11 mouse cellular contexts compared by ENCODE assay signal in the genomic region with DNA sequence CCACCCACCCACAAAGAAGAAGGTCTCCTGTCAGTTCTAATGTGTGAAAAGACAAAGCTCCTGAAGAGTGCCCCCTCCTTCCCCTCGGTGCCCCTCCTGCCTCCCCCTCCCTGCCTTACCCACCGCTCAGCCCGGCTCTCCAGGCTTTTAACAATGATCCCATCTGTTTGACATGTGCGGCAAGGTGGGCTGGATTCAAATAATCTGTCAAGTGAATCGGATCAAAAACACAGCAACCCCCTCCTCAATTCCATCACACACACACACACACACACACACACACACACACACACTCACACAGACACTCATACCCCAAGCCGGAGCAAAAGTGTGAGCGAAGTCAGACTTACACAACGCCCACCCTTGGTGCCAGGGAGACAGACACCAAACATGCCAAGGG. TPM values are rescaled to one million over a fixed set of nuclear protein-coding genes. Genes with fewer than 3 reads are reported as not detected.
DNase-seq lines count a peak whose midpoint lies in the region; ATAC-seq and TF ChIP-seq lines count a peak whose summit lies in the region.
"Had no signal": no experiment of that assay in that cellular context is flagged by ENCODE, and none has a peak within 500 bp of the region (broad histone marks: within the 10 kb centered on the region; RNA-seq: fewer than 3 reads in every experiment).

No protein-coding gene starts in this region.

- TF ChIP-seq POLR2A in heart, adult 2 months (IDR thresholded peaks at IDR 0.05; ENCODE audit: insufficient read depth, low read depth, low read length), result no peak

- no peak for TF ChIP-seq EP300 in heart, adult 2 months (IDR thresholded peaks at IDR 0.05; ENCODE audit: insufficient read depth, low read depth, low read length)

- intact Hi-C loops in heart, adult 2 months (cut with DNase I), result no loop called here

- TF ChIP-seq CTCF in heart, adult 2 months (IDR thresholded peaks at IDR 0.05), result no peak

- H3K27me3 ChIP-seq in heart, embryonic 14.5 days (ENCODE audit: control insufficient read depth, insufficient read depth, low read length), result no peaks in the 10 kb centered on the region
- H3K27me3 ChIP-seq in heart, adult 2 months (ENCODE audit: control insufficient read depth, insufficient read depth, low read length), result no peaks in the 10 kb centered on the region
- H3K27me3 ChIP-seq in embryonic facial prominence, embryonic 10.5 days (replicated peaks; ENCODE audit: low read depth, poor library complexity, severe bottlenecking), result peaks cover 21% of the 10 kb centered on the region; the same call in 1 of the 2 replicates
- 0 out of 2 replicates have a peak, but pooled peaks cover 7% of the 10 kb centered on the region for H3K27me3 ChIP-seq in hindbrain, embryonic 10.5 days (ENCODE audit: insufficient read depth, poor library complexity, severe bottlenecking)
- no peaks in the 10 kb centered on the region for H3K27me3 ChIP-seq in midbrain, embryonic 14.5 days (ENCODE audit: control insufficient read depth, insufficient read depth, low read length)
- H3K27me3 ChIP-seq in liver, embryonic 11.5 days (replicated peaks; ENCODE audit: control insufficient read depth, insufficient read depth, low read length), result no peaks in the 10 kb centered on the region
- H3K27me3 ChIP-seq: stomach, embryonic 15.5 days had no signal

- H3K9ac ChIP-seq in heart, embryonic 14.5 days (ENCODE audit: low read length), result no peak overlapping the region
- H3K9ac ChIP-seq in heart, adult 2 months (ENCODE audit: low read depth, low read length), result no peak overlapping the region
- H3K9ac ChIP-seq in midbrain, embryonic 14.5 days (replicated peaks; ENCODE audit: low read length), result no peak overlapping the region
- no peak overlapping the region for H3K9ac ChIP-seq in liver, embryonic 11.5 days (ENCODE audit: low read depth, low read length)
- H3K9ac ChIP-seq: liver, embryonic 14.5 days; stomach, embryonic 15.5 days had no signal

- no peak for DNase-seq in heart, adult 2 months
- peak; percentile 37 for DNase-seq in embryonic facial prominence, embryonic 10.5 days (ENCODE audit: low spot score)
- peak; percentile 38 for DNase-seq in hindbrain, embryonic 10.5 days (ENCODE audit: low spot score)
- peak; percentile 53 for DNase-seq in midbrain, embryonic 14.5 days
- DNase-seq in MN1 (ENCODE audit: low spot score), result no peak
- DNase-seq in right cerebral cortex, postnatal 14 days, result no peak
- DNase-seq in liver, embryonic 11.5 days (ENCODE audit: low spot score), result no peak
- DNase-seq: kidney, adult 8-10 months had no signal

- H3K79me2 ChIP-seq in heart, adult 2 months (replicated peaks; ENCODE audit: control insufficient read depth, insufficient read depth, low read length), result no peaks in the 10 kb centered on the region

- H3K36me3 ChIP-seq in heart, embryonic 14.5 days (ENCODE audit: control insufficient read depth, insufficient read depth, low read length), result no peaks in the 10 kb centered on the region
- H3K36me3 ChIP-seq in heart, adult 2 months (ENCODE audit: control insufficient read depth, insufficient read depth, low read length), result no peaks in the 10 kb centered on the region
- H3K36me3 ChIP-seq in embryonic facial prominence, embryonic 10.5 days (replicated peaks), result no peaks in the 10 kb centered on the region
- no peaks in the 10 kb centered on the region for H3K36me3 ChIP-seq in hindbrain, embryonic 10.5 days
- no peaks in the 10 kb centered on the region for H3K36me3 ChIP-seq in midbrain, embryonic 14.5 days (ENCODE audit: control insufficient read depth, insufficient read depth, low read length)
- H3K36me3 ChIP-seq in liver, embryonic 11.5 days (ENCODE audit: control insufficient read depth, insufficient read depth, low read length), result no peaks in the 10 kb centered on the region
- H3K36me3 ChIP-seq: stomach, embryonic 15.5 days had no signal

- peaks cover 7 to 12% of the 10 kb centered on the region in 2 experiments; a peak in 3 of 4 replicates for H3K4me1 ChIP-seq in heart, embryonic 14.5 days (ENCODE audit: control insufficient read depth in 2 of 2, insufficient read depth in 2 of 2, low read length in 2 of 2)
- H3K4me1 ChIP-seq in heart, adult 2 months (ENCODE audit: control insufficient read depth, insufficient read depth, low read length), result no peaks in the 10 kb centered on the region
- peaks cover 30% of the 10 kb centered on the region for H3K4me1 ChIP-seq in embryonic facial prominence, embryonic 10.5 days
- peaks cover 35% of the 10 kb centered on the region for H3K4me1 ChIP-seq in hindbrain, embryonic 10.5 days (replicated peaks)
- H3K4me1 ChIP-seq in midbrain, embryonic 14.5 days (ENCODE audit: control insufficient read depth, insufficient read depth, low read length), result peaks cover 3% of the 10 kb centered on the region; the same call in 1 of the 2 replicates
- no peaks in the 10 kb centered on the region for H3K4me1 ChIP-seq in liver, embryonic 11.5 days (replicated peaks; ENCODE audit: control insufficient read depth, insufficient read depth, low read length)

- no peak for ATAC-seq in heart, embryonic 14.5 days (ENCODE audit: insufficient number of reproducible peaks, insufficient read depth, low FRiP score, low read depth)
- ATAC-seq in midbrain, embryonic 14.5 days (ENCODE audit: low FRiP score, low TSS enrichment), result peak; percentile 68; the same call in 1 of the 2 replicates
- no peak for ATAC-seq in liver, embryonic 11.5 days (replicated peaks; ENCODE audit: low FRiP score)

- no peak overlapping the region for H3K4me3 ChIP-seq in heart, embryonic 14.5 days (ENCODE audit: control insufficient read depth in 1 of 2, insufficient read depth in 1 of 2, low read depth in 1 of 2, low read length in 2 of 2)
- no peak overlapping the region for H3K4me3 ChIP-seq in heart, adult 2 months
- H3K4me3 ChIP-seq in embryonic facial prominence, embryonic 10.5 days, result peak overlapping the region; percentile 30; the same call in 1 of the 2 replicates
- peak overlapping the region; percentile 26; the same call in 1 of the 2 replicates for H3K4me3 ChIP-seq in hindbrain, embryonic 10.5 days
- H3K4me3 ChIP-seq in midbrain, embryonic 14.5 days (replicated peaks; ENCODE audit: low read depth, low read length), result 0 out of 2 replicates have a peak overlapping the region, but pooled peaks have one; percentile 1
- H3K4me3 ChIP-seq in liver, embryonic 11.5 days (ENCODE audit: low read depth, low read length), result no peak overlapping the region
- H3K4me3 ChIP-seq: stomach, embryonic 15.5 days had no signal

- no peaks in the 10 kb centered on the region for H3K9me3 ChIP-seq in heart, embryonic 14.5 days (ENCODE audit: control insufficient read depth, low read length)
- no peaks in the 10 kb centered on the region for H3K9me3 ChIP-seq in embryonic facial prominence, embryonic 10.5 days
- no peaks in the 10 kb centered on the region for H3K9me3 ChIP-seq in hindbrain, embryonic 10.5 days
- no peaks in the 10 kb centered on the region for H3K9me3 ChIP-seq in midbrain, embryonic 14.5 days (ENCODE audit: control insufficient read depth, low read length)
- no peaks in the 10 kb centered on the region for H3K9me3 ChIP-seq in liver, embryonic 11.5 days (ENCODE audit: control insufficient read depth, low read length)
- H3K9me3 ChIP-seq: stomach, embryonic 15.5 days had no signal

- no peak overlapping the region for H3K27ac ChIP-seq in heart, embryonic 14.5 days (replicated peaks in 1 of 2; ENCODE audit: control insufficient read depth in 1 of 2, insufficient read depth in 1 of 2, low read depth in 2 of 2, low read length in 2 of 2)
- H3K27ac ChIP-seq in heart, adult 2 months, result no peak overlapping the region
- H3K27ac ChIP-seq in embryonic facial prominence, embryonic 10.5 days (replicated peaks), result 0 out of 2 replicates have a peak overlapping the region, but pooled peaks have one; percentile 4
- H3K27ac ChIP-seq in hindbrain, embryonic 10.5 days, result peak overlapping the region; percentile 45
- H3K27ac ChIP-seq in midbrain, embryonic 14.5 days (replicated peaks; ENCODE audit: low read depth, low read length), result no peak overlapping the region
- no peak overlapping the region for H3K27ac ChIP-seq in liver, embryonic 11.5 days (ENCODE audit: low read depth, low read length)
- H3K27ac ChIP-seq: liver, embryonic 14.5 days; stomach, embryonic 15.5 days had no signal

- WGBS in heart, embryonic 14.5 days, result 25% methylated on average over 8 of the region's 8 CpGs
- WGBS in heart, adult 2 months, result 29% methylated on average over 8 of the region's 8 CpGs
- 22% methylated on average over 8 of the region's 8 CpGs for WGBS in embryonic facial prominence, embryonic 10.5 days
- WGBS in hindbrain, embryonic 10.5 days, result 24% methylated on average over 8 of the region's 8 CpGs
- 14% methylated on average over 8 of the region's 8 CpGs for WGBS in midbrain, embryonic 14.5 days
- 33% methylated on average over 8 of the region's 8 CpGs for WGBS in liver, embryonic 11.5 days

- peak overlapping the region; percentile 36; the same call in 1 of the 2 replicates for H3K4me2 ChIP-seq in heart, embryonic 14.5 days (ENCODE audit: low read length)
- peak overlapping the region; percentile 43 for H3K4me2 ChIP-seq in midbrain, embryonic 14.5 days (ENCODE audit: low read length)
- H3K4me2 ChIP-seq in liver, embryonic 11.5 days, result no peak overlapping the region
- H3K4me2 ChIP-seq: stomach, embryonic 15.5 days had no signal

RNA-seq across cellular contexts. Expression of a gene that starts 19.7 kb away (rescaled TPM):
- 0.34 and 0.58 TPM in 2 replicates for polyA plus RNA-seq in heart, embryonic 14.5 days (2014; fragmentation: Nextera tagmentation; extraction: Ambion mirVana)
- under 1 TPM; 0.09 to 0.47 TPM for total RNA-seq in heart, adult 2 months (2021)
- 0.12 and 0.29 TPM in 2 replicates for polyA plus RNA-seq in heart, adult 2 months (2012; rRNA removed)
- 0.92 and 1.5 TPM in 2 replicates for polyA plus RNA-seq in embryonic facial prominence, embryonic 10.5 days (2016; fragmentation: Nextera tagmentation; extraction: Ambion mirVana)
- polyA plus RNA-seq in hindbrain, embryonic 10.5 days (2016; fragmentation: Nextera tagmentation; extraction: Ambion mirVana), result 1.0 and 1.7 TPM in 2 replicates
- polyA plus RNA-seq in midbrain, embryonic 14.5 days (2014; fragmentation: Nextera tagmentation; extraction: Ambion mirVana), result 0.42 and 1.1 TPM in 2 replicates
- 0.08 TPM in 2 replicates for polyA plus RNA-seq in liver, embryonic 11.5 days (2014; fragmentation: Nextera tagmentation; extraction: Ambion mirVana)

Comparison
In these comparisons a context has a peak if more than half of its experiments do, and no peak if none do; other contexts are left out.
1. H3K27ac ChIP-seq: peak in embryonic facial prominence, embryonic 10.5 days (single experiment) and hindbrain, embryonic 10.5 days (single experiment); none in heart, embryonic 14.5 days (0 of 2), heart, adult 2 months (single experiment), midbrain, embryonic 14.5 days (single experiment) and liver, embryonic 11.5 days (single experiment).
2. H3K4me3 ChIP-seq: peak in embryonic facial prominence, embryonic 10.5 days (single experiment), hindbrain, embryonic 10.5 days (single experiment) and midbrain, embryonic 14.5 days (single experiment); none in heart, embryonic 14.5 days (0 of 2), heart, adult 2 months (single experiment) and liver, embryonic 11.5 days (single experiment).
3. DNase-seq: peak in embryonic facial prominence, embryonic 10.5 days (single experiment), hindbrain, embryonic 10.5 days (single experiment) and midbrain, embryonic 14.5 days (single experiment); none in heart, adult 2 months (0 of 2), MN1 (single experiment), right cerebral cortex, postnatal 14 days (single experiment) and liver, embryonic 11.5 days (single experiment).